Mouse (Mus musculus) C2C12 (cell line): ENCODE measurements around the gene Trmt2b.

Experiments used
- CEBPB ChIP-seq: IDR thresholded peaks from one replicate; pipeline ENCODE4 v1.6.1; 2011; ENCODE audit warnings: low read depth, mild to moderate bottlenecking, control low read depth, moderate library complexity
- CTCF ChIP-seq: IDR thresholded peaks from one replicate; pipeline ENCODE4 v1.5.1; 2011; ENCODE audit not compliant: control insufficient read depth, insufficient read depth, insufficient read length
- MAX ChIP-seq: IDR thresholded peaks from one replicate; pipeline ENCODE4 v1.6.1; 2011; ENCODE audit warnings: mild to moderate bottlenecking, control low read depth
- MYOD1 ChIP-seq: IDR thresholded peaks from one replicate; pipeline ENCODE4 v1.6.1; 2011; ENCODE audit warnings: low read depth; ENCODE audit not compliant: control insufficient read depth, insufficient read length
- MYOG ChIP-seq: IDR thresholded peaks from one replicate; pipeline ENCODE4 v1.6.1; 2011; ENCODE audit not compliant: control insufficient read depth, insufficient read length; ENCODE audit errors: extremely low read depth
- USF1 ChIP-seq: IDR thresholded peaks from one replicate; pipeline ENCODE4 v1.6.1; 2011; ENCODE audit warnings: low read depth, mild to moderate bottlenecking, control low read depth, moderate library complexity

GRCm38 (mm10) chrX:134285102-134285501 is 8.3 kb upstream of the Trmt2b start:
- TF ChIP-seq CTCF (no peak), MAX (no peak), USF1 (no peak), CEBPB (no peak), MYOD1 (no peak), MYOG (no peak)
